Mouse (Mus musculus) skeletal muscle tissue, adult 2 months (tissue): ENCODE measurements around the gene Psmc3.
"Not testable (repeated sequence)": the region's sequence is repeated elsewhere in the genome, so short reads cannot be mapped to it uniquely, and the experiment has no call there.

Source experiments
- DNase-seq: peaks from one replicate; pipeline ENCODE4 v3.0.0-alpha.2; 2012; ENCODE audit warnings: low read depth, low spot score

Gene Psmc3

DNA sequence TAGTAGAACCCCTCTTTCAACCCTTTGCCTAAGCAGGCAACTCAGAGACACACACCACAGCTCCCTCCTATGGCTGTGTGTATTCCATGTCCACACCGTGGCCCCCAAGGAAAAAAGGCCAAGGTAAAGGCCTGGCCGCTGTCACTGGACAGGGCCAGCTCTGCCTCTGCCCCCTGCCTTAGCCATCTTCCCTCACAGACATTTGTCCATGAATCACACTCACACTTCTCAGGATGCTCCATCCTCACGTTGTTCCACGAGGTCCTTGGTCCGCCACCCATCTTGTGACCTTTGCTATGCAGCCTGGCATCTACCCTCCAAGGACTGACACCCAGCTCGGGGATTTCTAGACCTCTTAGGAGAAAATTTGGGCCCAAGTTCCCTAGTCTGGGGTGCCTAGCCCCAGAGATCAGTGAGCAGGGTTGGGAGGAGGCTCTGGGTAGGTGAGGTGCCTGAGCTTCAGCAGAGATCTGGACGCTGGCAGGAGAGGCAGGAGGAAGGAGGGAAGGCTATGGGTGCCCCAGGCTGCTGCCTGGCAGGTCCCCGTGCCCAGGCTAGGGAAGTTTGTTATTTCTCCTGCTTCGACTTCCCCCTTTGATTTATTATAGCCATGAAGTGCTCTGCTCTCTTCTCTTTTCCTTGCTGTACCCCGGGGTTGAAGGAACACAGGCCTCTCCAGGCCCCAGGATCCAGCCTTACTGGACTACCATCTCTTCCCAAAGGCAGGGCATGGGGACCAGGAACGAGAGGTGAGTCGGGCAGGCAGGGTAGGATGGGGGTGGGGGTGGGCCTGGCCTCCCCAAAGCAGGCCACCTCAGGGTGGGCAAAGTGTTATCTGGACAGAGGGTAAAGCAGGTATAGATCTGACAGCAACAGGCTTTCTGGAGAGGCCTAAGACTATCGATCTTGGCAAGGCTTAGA lies 28.2 kb downstream of the Psmc3 start, which contains the start of gene Spi1:
Gene Spi1 (plus strand): TSS at position 616 of the 921 bp plus-strand sequence.
- DNase-seq: no peak

DNA sequence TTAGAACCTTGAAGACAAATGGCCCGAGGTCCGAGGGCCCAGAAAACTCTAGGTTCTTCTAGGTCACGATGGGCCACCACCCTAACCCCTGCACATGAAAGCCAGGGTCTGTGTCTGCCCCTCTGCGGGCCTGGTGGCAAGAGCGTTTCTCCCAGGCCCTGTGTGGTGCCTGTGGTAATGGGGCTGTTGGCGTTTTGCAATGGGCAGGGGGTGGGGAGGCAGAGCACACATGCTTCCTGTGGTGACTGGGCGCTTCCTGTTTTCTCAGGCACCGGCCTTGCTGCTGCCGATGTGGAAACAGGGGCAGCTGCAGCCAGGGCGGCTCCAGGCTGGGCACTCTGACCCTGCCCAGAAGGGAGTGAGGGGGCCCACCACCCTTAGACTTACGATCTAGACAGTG lies 29.0 kb downstream of the Psmc3 start:
- peak; percentile 63 for DNase-seq

DNA sequence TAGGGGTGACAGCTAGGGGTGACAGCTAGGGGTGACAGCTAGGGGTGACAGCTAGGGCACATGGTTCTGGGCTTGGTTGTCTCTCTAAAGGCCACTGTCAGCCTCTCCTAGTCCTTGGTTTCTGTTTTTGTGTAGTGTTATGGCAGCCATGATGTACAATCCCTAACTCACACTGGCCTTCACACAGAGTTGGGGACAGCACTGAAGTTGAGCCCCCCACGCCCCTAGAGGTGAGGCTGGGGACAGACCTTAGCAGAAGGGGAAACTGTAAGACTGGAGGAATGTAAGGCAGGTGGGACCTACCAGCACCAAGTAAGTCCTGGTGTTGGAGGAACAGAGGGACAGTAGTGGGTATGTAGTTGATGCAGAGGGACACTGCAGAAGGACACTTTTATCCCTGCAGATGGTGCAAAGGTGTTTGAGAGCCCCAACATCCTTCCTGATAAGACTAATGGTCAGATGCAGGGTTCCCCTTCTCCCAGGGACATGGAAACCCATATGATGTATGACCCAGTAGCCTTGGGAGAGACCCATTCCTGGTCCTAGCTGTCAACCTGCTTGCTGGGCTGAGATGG lies 29.6 kb downstream of the Psmc3 start:
- DNase-seq: no peak

DNA sequence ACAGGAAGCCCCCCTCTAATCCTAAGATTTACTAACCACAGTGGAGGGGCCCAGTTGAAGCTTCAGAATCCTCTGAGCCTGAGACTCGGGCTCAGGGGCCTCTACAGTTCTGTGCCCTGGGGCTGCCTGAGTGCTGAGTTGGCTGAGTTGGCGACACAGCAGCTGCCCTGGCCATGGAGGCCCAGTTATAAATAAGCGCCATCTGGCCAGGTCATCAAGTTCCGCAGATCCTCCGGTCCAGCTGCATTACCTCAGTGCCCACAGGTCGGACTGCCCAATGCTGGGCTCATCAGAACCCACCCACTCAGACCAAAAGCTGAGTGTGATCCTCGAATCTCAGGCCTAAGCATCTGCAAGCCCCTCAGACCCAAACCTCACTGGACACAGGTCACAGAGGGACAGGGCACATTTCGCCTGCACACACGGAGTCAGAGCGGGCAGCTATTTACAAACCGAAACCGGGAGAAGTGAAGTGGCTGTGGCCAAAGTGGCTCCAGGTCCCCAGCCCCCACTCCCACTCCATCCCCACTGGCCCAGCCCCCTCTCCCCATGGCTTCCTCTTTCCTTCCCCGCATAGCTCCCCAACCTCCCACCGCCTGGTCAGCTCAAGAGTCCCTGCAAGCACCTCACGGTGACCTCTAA lies 30.5 kb downstream of the Psmc3 start:
- DNase-seq: peak; percentile 92

DNA sequence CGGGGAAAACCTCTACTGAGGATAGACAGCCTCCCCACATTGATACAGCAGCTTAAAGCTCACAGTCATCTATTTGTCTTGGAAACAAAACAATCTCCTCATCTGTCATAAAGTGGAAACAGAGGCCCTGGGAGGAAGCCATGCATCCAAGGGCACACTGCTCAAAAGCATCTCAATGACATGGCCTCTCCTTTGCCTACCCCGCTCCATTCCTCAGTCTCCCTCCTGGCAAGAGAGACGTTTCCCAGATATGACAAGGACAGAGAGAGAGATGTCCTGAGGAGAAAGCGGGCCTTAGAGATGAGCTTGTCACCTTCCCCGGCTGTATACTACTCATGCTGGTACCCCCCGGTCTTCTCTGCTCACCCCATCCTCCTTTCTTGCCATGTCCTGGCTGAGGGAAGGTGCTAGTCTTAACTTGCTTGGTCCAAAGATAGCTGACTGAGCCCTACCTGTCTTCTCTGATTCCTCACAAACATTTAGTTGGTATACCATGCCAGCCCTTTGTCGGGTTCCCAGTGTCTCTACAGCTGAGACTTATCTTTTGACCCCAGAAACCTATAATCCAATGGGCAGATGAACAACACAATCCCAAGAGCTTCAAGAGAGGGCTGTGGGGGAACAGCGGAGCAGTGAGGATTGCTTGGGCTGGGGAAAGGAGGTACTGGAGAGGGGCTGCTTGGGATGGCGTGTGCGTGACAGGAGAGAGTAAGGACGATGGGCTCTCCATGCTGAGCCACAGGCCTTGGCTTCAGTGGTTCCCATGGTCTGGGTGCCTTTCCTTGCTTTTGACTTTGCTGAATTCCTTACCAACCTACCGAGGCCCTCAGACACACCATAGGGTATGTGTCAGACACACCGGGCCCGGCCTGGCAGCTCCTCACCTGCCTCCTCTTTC lies 31.9 kb downstream of the Psmc3 start:
- DNase-seq: no peak

DNA sequence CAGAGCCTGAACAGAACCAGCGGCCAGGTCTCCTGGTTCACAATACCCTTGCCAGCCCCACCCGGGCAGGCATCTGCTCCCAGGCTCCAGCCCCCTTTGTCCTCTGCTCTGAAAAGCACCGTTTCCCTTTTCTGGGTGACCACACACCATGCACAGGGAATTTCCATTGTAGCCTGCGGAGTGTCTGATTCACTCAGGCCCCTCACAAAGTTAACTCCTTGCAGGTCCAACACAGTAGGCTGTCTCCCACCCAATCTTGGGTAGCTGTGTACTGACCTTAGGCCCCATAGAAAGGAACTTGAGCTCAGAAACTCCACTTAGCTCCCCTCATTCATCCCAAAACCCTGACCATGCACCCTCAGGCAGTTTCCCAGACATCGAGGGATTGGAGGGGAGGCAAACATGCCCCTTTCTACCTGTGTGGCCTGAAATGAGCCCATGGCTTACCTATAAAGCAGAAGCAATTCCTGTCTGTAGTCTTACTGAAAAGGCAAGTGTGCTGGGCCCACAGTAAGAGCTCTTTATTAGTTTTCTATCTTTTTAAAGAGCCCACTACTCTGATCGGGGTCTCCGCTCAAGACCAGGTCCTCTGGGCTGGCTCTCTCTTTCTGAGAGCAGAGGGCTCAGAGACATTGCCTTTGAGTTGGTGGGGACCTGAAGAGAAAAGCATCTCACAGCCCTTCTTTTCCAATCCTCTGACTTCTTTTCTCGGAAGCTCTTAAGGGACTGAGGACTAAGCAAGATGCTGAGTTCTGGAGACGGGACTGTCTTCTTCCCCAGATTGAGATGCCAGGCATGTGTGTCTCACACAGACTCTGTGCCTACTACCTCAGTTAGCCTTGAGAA lies 32.8 kb downstream of the Psmc3 start:
- no peak for DNase-seq

DNA sequence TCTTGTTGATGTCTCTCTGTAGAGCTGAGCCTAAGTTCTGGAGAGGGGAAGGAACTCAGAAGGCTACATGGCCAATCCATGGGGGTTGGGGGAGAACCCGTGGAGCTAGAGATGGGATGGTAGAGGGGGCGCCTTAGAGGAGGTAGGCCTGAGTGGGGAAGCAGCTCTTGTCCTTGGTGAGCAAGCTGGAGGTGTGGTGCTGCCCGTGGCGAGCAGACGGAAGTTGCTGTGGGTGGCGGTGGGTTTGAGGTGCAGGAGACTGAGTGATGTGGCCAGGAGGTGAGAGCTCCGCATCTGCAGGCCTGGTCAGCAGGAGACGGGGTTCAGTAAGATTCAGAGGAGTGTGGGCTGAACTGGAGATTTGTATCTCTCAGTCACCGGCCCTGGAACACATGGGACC lies 33.6 kb downstream of the Psmc3 start:
- DNase-seq: no peak

DNA sequence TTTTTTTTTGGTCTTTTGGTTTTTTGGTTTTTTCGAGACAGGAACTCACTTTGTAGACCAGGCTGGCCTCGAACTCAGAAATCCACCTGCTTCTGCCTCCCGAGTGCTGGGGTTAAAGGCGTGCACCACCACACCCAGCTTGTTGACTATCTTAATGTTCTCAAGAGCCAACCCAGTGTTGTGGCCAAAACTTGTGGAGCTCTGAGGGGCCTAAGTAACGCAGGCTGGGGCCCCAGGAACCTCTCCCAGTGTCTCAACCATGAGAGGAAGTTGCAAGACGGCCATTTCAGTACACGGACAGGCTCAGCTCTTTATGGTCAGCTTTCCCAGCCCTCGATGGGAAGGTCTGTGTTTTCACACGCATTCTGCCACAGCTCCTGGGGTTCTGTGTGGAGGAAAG lies 35.2 kb downstream of the Psmc3 start:
- DNase-seq: no peak

DNA sequence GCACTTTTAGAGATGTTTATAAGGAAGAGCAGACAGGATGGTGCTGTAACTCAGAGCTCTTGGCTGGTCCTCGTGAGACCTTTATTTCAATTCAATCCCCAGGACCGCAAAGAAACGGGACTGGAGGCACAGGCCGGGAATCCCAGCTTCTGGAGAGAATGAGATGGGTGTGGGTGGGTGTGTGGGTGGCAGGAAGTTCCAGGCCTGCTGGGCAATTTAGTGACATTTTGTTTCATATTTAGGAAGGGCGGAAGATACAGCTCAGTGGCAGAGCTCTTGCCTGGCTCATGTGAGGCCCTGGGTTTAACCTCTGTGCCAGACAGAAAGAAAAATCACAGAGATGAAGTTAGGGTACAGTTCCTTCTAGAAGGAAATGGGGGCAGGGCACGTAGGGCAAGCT lies 36.4 kb downstream of the Psmc3 start:
- DNase-seq: no peak

DNA sequence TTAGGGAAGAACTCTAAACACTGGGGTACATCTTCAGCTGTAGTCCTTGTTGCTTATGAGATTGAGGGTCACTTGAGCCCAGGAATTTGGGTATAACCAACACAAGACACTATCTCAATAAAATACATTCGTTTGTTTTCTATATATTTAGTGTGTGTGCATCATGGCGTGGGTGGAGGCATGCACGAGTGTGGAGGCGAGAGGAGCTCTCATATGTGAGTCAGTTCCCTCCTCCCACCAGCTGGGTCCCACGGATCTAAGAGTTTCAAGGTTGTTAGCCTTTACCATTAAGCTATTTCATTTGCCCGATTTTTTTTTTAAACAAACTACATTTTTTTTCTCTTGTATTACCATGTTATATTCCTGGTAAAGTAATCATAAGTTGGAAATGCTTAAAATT lies 37.0 kb downstream of the Psmc3 start:
- DNase-seq: no peak

DNA sequence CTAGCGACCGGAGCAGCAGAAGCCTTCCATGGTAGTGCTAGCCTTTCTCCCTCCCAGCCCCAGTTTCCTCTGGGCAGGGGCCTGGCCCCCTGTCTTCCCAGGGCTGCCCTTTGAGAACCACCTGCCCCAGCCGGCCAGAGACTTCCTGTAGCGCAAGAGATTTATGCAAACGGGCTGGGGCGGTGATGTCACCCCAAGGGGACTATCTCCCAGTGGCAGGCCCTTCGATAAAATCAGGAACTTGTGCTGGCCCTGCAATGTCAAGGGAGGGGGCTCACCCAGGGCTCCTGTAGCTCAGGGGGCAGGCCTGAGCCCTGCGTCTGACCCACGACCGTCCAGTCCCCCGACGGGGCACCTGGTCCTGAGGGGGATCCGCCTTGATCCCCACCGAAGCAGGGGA lies 42.7 kb downstream of the Psmc3 start:
- DNase-seq: no peak

DNA sequence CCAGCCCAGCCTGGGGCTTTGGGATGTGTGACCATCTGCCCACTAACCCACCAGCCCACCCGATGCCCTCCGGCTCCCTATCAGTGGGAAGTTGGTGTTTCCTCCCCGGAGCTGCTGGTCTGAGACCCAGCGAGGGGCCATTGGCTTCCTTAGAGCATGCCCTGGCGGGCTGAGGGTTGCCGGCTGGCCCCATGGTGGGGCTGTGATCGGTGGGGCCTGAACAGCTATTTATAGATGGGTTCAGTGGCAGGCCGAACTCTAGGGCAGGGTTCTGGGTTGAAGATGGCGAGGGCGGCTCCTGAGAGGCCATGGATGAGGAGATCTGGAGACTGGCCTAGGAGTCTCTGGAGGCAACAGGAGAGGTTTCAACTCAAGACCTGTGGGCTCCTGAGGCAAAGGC lies 43.2 kb downstream of the Psmc3 start:
- no peak for DNase-seq

DNA sequence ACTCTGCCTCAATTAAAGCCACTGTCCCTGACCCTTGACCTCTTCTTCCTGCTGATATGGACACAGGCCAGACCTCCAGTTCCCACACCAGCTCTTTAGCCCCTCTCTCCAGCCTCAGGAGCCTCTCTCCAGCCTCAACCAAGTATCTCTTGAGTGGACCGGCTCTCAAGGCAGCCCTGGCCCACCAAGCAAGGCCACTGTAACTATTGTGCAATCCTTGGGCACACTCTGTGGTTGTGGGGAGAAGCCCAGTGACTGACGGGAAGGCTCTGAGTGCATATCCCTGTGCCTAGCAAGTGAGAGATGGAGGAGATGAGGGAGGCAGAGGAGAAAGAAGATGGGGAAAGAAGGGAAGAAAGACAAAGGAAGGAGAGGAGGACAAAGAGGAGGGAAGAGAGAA lies 44.3 kb downstream of the Psmc3 start:
- DNase-seq: no peak

DNA sequence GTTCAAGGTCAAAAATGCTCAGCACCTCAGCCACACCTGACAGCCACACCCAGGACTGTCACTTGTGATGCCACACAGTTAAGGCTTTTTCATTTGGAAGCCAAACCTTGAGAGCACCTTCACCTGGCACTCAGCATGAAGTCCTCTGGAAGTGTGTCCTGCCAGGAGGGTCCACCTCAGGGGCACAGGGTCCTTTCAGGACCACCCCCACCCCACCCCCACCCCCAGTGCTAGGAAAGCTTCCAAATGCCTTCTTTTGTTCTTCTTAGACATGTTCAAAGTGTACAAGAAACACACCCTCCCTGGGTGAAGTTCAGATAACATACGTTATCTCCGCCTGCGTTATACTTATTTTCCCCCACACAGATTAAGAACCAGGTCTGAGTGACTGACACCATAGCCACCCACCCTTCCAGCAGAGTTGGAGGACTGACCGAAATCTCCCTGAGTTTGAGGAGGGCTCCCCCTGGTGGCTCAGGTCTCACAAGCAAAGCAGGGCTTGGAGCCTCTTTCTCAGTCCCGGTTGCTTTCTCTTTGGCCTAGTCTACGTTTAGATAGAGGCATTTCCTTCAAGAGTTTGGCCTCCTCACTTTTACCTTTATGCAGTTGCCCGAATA lies 47.4 kb downstream of the Psmc3 start:
- DNase-seq: peak; percentile 87

DNA sequence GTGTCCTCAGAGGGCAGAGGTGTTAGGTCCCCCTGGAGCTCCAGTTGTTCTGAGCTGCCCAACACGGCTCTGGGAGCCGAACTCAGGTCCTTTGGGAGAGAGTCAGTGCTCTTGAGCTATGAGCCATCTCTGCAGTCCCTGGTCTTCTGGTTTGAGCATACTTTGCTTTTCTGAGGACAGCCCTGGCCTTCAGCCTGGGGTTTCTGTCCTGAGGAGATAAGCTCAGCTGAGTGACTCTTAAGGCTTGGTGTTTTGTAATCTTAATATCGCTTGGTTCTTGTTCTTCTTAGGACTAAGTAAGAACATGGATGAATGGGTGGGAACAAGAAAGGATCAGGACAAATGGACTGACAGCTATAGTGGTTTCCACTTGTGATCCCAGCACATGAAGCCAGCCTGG lies 54.3 kb downstream of the Psmc3 start:
- no peak for DNase-seq

DNA sequence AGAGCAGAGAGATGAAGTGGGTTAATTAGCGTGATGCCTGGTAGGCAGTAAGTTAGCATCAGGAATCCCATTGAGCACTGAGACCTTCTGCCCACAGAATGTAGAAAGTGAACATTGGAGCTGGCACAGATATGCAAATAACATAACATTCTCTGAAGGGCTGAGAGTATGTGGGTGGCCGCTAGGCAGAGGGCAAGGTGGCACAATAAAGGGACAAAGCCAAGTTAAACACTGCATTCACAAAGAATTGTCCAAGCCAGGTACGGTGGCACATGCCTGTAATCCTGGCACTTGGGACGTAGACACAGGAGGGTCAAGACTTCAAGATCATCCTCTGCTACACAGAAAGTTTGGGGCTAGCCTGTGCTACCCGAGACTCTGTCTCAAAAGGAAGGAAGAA lies 55.4 kb downstream of the Psmc3 start:
- DNase-seq: no peak

DNA sequence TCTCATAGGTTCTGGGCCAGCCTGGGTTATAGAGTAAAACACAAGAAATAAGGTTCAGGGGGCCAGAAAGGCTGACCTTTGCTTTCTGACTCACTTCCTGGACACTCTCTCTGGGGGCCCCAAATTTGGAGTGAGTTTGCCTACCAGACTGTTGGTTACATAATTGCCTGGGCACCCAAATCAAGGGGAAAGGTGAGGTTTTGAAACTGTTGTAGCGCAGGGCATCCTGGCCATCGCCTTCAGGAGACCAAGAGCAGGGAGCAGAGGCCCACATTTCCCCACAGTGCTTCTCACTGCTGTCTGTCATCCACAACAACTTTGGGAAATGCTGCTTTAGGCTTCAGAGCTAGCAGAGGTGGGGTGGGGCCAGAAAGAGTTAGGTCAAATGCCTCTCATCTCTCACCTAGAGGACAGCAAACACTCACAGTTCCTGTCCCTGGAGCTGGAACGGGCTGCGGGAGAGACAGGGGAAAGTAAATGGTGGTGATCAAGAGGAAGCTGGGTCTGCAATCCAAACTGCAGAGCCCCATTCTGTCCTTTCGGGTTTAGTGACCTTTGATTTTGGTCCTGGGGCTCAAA lies 56.1 kb downstream of the Psmc3 start:
- no peak for DNase-seq

DNA sequence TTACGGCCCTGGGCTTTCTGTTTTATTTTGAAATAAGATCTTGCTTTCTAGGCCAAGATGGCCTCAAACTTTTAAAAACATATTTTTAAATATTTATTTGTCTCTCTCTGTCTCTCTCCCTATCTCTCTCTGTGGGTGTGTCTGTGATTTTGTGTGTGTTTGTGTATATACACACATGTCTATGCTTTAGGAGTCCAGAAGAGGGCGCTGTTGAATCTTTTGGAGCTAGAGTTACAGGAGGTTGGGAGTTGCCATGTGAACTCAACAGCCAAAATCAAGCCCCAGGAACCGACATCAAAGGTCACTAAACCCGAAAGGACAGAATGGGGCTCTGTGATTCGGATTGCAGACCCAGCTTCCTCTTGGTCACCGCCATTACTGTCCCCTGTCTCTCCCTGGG lies 56.6 kb downstream of the Psmc3 start:
- DNase-seq: no peak

DNA sequence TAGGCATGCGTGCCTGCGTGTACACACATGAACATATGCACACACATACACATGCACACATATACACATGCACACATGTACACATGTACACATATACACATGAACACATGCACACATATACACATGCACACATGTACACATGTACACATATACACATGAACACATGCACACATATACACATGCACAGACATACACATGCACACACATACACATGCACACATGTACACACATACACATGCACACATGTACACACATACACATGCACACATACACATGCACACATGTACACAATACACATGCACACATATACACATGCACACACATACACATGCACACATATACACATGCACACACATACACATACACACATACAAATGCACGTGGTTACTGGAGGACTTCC lies 58.0 kb downstream of the Psmc3 start:
- not testable (repeated sequence) for DNase-seq

DNA sequence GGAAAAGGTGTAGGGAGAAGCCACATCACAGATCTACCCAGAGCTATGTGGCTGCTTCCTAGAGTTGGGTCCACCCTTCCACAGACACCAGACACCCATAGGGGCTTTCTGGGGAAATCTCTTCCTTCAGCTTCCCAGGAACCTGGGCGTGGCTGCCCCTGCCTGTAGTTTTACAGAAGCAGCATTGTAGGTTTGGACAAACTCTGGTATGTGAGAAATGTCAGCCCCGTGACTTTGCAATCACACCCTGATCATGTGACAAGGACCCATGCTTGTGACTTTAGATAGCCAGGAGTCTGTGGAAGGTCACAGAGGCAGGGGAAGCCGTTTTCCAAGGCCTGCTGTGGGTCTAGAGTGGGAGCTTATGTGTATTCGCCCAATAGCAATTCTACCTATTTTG lies 58.7 kb downstream of the Psmc3 start:
- DNase-seq: no peak
